Mouse (Mus musculus): ENCODE data around the gene Vps53.

Vps53 gene

DNA sequence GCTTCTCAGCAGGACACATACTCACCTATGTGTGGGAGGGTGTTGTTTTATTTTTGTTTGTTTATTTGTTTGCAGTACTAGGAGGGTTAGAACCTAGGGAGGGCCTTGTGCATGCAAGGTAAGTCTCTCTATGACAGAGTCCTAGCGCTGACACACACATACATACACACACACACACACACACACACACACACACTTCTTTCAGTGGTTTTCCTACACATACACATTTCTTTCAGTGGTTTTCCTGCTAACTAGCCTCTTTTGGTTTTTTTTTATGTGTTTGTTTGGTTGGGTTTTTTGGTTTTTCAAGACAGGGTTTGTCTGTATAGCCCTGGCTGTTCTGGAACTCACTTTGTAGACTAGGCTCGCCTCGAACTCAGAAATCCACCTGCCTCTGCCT, 69.0 kb downstream of the Vps53 start:
- no peak for DNase-seq (ENCODE audit: low read depth, low spot score)

DNA sequence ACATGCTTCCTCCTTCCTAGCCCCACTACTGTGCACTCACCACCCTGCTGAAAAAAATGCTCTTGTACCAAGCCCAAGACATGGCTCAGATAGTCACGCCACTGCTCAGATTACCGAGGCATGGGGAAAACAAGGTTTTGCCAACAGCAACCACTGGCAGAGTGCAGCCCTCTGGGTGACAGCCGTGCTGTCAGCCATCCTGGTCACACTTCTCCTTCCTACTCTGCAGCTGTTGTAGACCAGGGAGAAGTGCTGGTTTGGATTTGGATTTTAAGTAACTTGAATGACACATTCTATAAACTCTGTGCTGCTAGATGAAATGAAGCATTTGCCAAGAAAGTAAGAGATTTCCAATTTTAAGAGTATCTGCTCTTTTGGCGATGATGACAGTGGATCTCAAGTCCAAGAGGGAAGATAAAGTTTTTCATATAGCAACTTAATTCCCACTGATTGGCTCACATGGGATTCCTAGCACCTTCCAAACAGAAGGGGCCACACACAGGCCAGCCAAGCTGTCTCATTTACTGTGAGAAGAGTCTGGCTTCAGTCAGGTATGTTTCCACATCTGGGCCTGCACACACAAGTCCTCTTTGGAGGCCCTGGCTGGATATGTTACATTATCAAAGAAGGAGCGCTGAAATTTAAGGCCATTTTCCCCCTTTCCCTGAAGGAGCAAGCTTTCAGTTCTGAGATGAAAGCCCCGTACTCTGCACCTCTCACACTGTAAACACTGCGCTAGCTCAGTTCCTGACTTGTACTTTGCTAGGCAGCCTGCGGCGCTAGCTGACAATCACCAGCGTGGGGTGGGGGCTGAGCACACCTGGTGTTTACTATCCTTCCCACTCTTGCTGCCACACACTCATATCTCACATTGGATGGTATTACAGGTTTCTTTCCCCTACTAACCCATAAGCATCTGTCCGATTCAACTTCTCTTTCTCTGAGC, 72.6 kb downstream of the Vps53 start:
- peak; percentile 39 for DNase-seq (ENCODE audit: low read depth, low spot score)

DNA sequence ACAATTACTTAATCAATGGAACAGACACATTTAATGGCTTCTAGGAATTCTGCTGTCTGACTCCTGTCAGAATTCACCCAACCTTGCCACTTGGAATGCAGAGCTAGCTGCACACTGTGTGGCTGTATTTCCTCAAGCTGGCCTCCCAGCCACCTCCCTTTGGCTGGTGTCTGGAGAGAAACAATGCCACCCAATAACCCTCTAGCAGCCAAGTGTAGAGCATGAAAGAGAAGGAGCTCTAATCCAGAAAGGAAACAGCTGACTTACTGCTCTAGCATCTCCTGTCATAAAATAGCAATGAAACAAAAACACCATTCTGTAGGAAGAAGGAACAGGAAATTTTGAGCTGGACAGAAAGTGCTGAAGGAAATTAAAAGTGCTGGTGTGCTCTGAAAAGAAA, 78.3 kb downstream of the Vps53 start:
- DNase-seq (ENCODE audit: low read depth, low spot score): no peak

DNA sequence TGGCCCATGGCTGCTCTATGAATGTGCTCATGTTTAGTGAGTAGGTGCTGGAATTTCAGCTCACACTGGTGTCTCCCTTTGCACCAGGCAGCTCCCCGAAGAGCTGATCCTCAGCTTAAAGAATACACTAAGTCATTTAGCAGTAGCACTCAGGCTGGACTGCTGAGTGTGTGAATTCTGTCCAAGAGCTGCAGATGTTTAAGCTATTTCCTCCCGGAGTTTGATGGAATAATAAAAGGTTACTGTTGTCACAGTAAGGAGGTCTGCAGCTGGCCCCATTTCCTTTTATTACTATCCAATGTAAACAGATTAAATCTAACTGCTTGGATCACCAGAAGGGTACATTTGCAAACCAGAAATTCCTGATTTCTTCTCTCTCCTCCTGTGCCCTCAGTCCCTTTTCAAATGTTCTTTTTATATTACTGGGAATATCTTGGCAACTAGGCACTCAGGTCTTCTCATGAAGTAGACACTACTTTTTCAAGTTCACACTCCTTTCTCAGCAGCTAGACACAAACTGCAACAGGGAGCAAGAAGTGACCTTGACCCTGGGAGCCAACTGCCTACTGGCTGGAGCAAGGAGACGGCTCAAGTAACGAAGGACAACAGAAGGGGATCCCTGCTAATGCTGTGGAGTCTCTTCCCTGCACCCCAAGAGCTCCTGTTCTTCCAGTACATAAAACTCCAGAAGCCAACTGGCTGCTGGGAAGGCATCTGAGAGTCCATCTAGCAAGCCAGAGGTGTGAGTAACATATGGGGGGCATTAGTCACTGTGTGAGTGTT, 80.1 kb downstream of the Vps53 start:
- peak; percentile 59 for DNase-seq (ENCODE audit: low read depth, low spot score)

DNA sequence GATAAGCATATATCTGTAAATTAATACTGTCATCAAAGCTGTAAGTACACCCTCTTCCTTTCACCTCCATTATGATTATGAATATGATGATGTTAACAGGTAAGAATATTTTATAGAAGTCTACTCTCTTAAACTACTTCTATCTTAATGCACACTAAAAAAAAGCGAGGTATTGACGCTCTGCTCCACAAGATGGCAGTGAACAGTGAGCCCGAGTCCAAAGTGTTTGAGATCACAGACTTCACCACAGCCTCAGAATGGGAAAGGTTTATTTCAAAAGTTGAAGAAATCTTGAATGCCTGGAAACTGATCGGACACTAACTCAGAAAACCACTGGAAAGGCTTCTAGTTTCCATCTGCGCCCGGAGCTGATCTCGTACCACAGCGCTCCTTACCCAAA, 85.8 kb downstream of the Vps53 start:
- peak; percentile 36 for DNase-seq (ENCODE audit: low read depth, low spot score)

DNA sequence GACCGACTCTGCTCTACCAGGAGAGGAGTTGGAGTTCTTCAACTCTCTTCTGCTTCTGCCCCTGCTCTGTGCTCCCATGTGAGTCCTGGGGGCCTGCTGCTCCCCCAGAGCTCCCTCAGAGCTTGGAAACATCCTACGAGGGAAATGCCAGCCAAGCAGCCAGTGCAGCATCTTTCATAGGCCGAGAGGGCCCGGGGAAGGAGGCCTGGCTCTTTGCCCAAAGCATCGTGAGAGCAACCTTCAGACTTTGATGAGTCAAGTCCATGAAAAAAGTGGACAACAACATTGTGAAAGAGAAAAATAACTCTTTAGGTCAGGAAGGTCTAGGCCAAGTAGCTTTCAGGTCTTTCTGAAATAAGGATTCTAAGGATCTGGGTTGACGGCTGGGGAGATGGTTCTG, 89.7 kb downstream of the Vps53 start:
- DNase-seq (ENCODE audit: low read depth, low spot score): no peak

DNA sequence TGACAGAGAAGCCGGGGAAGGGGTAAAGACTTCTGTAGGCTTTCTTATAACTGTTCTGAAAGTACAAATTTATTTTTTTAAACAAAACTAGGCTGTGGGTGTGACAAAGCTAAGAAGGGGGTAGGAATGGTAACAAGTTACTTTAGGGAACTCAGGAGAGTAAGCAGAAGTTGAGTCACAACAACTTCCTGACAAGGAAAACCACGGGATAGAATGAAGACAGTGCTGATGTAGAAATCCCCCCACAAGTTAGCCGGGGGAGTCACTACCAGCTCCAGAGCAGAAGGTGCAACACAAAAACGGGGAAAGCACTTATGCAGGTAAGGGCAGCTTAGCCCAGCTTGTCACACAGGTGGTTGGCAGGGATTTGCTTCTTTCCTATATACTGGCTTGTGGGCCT, 90.9 kb downstream of the Vps53 start:
- DNase-seq (ENCODE audit: low read depth, low spot score): no peak

DNA sequence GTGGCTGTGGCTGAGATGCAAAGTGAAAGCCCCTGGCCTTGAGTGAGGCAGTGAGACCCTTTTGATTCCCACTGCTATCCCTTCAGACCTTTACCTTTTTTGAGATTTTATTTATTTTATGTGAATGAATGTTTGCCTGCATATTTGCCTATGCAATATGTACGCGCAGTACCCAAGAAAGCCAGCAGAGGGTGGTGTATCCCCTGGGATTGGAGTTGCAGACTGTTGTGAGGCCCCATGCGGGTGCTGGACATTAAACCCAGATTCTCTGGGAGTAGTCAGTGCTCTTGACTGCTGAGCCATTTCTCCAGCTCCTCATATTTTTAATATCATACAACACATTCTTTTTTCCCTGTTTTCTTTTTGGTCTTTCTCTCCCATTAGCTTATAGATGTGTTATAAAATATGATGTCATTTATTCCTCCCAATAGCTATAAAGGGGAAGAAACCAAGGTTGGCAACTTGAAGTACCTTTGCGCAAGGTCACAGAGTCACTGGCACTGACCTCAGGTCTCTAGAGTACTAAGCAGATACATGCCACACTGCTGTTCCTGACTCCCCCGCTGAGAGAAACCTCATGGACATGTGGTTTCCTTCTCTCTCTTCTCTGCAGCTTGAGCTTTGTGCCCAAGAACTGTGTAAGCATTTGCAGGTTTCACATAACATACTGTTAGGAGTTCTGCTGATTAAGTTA, 93.4 kb downstream of the Vps53 start:
- DNase-seq (ENCODE audit: low read depth, low spot score): peak; percentile 29

DNA sequence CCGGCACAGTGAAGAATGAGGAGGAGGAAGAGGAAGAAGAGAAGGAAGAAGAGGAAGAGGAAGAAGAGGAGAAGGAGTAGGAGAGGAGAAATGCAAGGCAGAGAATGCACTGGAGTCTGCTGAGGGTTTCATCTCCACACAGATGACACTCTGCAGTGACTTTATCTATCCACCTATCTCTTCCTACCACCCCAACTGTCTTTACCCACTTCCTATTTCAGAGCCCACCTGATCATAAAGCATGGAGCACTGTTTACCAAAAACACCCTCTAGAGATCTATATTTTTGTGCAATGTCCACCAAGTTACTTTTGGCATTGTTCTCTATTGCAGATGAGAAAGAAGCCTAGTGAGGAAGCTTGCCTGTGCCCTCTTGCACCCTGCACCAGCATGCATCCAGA, 94.5 kb downstream of the Vps53 start:
- no peak for DNase-seq (ENCODE audit: low read depth, low spot score)

DNA sequence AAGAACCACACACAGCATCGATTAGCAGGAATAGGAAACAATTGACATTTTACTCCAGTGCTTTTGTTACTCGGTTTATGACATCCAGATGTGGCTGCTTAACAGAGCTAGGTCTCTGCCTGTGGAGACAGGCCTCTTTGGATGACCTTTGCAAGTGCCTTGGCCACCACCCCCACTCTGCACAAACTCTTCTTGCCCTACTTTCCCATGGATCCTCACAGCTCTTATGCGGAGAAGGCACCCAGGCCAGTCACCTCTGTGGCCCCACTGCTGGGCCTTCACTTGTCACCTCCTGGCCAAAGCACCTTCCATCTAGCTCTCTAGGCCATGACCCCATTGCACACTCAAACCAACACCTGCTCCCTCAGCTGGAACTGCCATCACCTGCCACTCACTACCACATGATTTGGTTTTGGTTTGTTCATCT, 95.5 kb downstream of the Vps53 start:
- DNase-seq (ENCODE audit: low read depth, low spot score): no peak

DNA sequence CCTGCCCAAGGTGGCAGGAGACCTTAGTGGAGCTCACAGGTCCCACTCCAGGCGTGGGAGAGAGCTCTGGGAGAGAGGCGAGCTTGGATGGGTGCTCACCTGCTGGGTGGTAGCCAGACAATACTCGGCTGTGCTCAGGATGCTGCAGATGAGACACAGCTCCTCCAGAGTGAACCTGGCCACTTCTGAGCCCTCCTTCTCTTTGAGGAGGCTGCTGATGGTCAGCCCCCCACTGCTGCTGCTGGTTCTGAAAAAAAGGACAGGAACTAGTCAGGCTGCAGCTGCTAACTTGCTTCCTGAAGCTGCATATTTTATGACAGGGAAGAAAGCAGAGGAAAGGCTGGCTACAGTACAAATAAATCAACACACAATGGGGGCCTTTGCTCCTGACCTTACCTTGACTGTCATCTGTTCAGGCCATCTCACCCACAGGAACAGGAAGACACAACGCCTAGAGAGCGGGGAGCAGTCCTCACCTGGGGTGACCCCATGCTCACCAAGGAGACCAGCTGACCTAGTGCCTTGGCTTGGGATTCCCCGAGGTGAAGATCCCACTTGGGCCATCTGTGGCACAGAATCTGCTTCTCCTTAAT, 98.3 kb downstream of the Vps53 start:
- no peak for DNase-seq (ENCODE audit: low read depth, low spot score)

DNA sequence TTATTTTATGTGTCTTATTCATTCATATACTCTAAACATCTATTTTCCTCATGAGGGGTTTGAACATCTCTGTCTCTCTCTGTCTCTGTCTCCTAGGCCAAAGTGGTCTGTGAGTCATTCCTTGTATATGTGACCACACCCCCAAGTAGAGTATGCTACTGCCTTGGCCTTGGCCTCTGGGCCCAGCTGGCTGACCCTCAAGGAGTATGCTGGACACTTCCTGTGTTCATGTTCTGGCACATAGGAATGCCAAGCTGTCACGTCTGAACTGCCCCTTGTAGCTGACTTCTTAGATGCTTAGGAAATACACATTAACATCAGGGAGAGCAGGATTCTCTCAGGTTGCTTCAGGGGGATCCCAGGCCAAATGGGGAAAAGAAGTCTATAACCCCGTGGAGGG, 99.2 kb downstream of the Vps53 start:
- DNase-seq (ENCODE audit: low read depth, low spot score): no peak

DNA sequence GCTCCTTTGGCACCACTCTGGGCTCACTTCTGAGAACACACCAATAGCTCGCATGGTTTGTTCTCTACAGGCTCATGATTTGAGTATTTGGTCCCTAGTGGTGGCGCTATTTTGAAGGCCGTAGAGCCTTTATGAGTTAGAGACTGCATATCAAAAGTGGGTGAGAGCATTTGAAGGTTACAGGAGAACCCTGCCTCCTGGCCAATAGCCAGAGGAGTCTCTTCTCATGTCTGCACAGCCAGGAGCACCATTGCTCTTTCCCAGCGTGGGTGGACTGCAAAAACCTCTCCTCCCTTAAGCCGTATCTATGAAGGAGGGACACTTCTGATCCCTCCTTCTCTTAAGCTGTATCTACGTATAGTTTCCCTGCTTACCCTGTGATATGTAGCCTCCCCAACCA, 102.1 kb downstream of the Vps53 start:
- no peak for DNase-seq (ENCODE audit: low read depth, low spot score)

DNA sequence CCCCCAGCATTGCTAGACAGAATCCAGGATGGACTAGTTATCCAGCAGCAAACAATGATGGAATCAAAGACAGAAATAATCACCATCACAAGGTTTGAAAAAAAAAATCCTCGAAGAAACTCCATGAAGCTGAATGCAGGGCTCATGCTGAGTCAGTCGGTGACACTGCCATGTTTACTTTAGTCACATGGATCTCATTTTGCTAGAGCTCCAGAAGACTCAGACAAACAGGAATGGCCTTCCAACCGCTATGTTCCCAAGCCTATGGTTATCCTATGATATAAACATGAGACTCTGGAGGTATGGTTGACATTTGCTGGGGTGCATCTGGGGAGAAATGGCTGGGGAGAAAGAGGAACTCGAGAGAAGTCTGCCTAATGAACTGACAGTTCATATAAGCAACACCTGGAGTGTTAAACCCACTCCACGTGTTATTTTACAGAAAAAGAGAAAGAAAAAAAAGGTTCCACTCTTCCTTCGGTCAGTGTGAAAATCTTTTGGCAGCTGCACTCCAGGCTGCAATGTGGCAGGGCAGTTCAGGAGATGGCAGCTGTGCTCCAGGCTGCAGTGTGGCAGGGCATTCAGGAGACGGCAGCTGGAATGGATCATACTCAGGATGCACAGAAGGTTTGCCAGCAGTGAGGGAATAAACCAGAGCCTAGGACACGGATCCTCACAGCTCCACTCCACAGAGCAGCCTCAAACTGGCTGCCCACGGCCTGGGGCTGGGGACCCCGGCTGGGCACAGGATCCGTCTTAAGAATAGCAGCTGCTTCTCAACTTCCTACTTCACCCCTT, 105.0 kb downstream of the Vps53 start:
- DNase-seq (ENCODE audit: low read depth, low spot score): peak; percentile 29

DNA sequence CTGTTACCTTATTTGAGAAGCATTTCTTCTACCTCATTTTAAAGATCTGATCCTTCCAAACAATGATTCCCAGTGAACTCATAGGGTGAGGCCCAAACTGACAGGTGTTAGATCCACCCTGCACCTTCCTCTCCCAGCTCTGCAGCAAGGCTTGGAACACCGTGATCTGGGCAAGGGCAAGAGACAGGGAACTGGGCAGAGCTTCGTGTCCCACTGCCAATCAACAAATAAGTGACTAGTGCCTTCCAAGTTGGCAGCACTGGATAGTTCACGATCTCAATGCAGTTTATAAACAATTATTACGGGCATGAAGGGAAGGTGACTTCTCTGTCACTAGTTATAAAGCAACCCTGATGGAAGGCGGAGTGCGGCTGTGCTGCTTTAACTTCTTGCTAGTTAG, 109.6 kb downstream of the Vps53 start:
- no peak for DNase-seq (ENCODE audit: low read depth, low spot score)

DNA sequence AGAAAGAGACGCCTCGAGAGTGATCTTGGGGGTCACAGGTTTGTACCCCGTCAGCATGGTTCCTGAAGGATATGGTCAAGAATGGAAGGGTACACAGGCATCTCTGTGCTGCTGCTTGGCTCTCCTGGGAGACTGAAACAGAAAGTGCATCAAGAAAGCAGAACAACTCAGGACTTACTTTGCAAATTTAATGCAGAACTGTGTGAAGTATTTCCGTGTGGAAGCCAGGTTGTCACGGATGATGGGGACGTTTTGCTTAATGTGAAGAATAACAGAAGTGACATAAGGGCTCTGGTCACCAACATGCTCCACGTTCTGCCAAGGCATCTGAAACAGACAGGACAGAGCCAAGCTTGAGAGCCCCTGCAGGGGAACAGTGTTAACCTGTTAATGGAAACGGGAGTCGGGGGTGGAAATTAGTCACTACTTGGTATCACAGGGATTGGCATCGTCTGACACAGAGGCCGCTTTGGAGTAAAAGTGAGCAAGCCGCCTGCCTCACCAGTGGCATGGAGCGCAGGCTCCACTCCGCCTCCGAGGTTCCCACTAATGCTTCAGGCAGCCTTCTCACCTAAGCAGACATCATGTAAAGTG, 112.8 kb downstream of the Vps53 start:
- DNase-seq (ENCODE audit: low read depth, low spot score): peak; percentile 83

DNA sequence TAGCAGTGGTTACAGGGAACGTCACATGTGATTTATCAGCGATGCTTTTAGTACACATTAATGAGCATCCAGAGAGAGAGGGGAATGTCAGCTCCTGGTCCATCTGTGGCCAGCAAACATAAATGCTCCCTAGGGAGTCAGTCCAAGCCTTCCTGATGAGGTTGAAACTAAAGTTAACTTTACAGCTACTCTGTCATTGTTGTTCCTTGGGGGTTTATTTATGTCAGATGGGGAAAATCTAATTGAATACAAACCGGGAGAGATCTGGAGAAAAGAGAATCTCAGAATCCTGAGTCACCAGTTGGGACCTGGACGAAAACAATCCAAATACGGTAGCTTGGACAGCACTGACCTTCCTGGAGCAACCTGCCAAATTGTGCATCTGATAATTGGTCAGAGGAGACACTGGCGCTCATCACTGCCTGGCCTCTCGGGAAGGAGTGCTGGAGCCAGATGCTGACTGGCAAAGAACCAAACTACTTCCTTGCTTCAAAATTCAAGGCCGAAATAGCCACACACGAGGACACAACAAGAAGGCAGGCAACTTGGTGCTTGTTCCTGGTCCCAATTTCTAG, 113.8 kb downstream of the Vps53 start:
- peak; percentile 86 for DNase-seq (ENCODE audit: low read depth, low spot score)

DNA sequence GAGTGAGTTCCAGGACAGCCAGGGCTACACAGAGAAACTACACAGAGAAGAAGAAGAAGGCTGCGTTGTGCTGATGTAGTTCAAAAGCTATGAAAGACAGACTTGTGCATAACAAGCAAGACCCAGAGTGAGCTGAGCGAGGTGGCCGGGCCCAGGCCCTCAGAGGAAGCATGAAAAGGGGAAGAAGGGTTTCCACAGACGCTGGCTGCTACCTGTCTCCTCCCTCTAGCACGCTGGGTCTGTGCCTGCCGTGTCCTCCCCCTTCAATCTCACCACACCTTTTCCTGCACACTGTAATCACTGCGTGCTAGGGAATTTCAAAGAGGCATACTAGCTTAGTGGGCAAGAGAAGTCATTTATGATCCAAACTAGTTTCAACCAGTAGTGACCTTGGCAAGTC, 115.0 kb downstream of the Vps53 start:
- DNase-seq (ENCODE audit: low read depth, low spot score): no peak

DNA sequence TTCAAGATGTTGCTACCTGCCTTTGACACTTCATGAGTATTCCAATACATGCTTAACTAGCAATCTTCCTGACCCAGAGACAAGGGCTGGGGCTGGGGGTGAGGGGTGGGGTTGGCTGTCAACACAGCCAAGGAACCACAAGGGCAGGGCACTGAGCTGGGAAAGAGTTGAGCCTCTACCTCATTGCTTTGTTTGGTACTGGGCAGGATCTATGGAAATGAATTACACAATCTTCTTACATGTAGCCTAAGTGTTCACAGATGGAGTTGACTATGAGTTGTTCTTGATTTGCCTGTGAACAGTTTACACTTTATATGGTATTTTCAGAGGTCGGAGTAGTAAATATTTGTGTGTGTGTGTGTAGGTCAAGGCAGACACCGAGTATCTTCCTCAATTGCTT, 118.5 kb downstream of the Vps53 start:
- no peak for DNase-seq (ENCODE audit: low read depth, low spot score)

DNA sequence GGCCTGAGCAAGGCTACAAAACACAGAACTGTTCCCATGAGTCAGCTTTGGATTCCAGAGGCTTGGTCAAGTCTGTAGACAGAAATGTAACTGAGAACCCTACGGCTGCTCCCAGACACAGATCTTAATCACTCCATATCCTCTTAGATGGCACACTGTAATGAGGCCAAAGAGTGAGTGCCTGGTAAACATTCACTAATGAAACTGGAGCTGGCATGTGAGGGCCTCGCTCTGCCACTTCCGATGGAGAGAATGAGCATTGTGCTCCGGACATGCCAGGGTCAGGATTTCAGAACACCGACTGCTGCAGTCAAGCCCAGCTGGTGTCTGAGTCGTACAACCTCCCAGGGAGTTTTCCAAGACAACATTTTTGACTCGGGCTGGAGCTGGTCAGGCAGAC, 119.5 kb downstream of the Vps53 start:
- no peak for DNase-seq (ENCODE audit: low read depth, low spot score)

All from brain, adult 2 months (tissue).